ENCODE assay signal across 8 mouse cellular contexts in genomic region chr12:31973473-31974172, GRCm38 (mm10). TPM values are rescaled to one million over a fixed set of nuclear protein-coding genes. Genes with fewer than 3 reads are reported as not detected.
A peak's percentile ranks its signal among the peaks of the same experiment; 100 is the strongest.
DNase-seq lines count a peak whose midpoint lies in the region; ATAC-seq and TF ChIP-seq lines count a peak whose summit lies in the region.

No protein-coding gene starts in this region.

- no peak overlapping the region for H3K27ac ChIP-seq in heart, embryonic 10.5 days
- 0 out of 2 replicates have a peak overlapping the region, but pooled peaks have one; percentile 32 for H3K27ac ChIP-seq in kidney, embryonic 15.5 days
- no peak overlapping the region for H3K27ac ChIP-seq in spleen, adult 2 months (ENCODE audit: insufficient read depth, low read length)

- POLR2A ChIA-PET in Patski (lab: Charles Lee), result no interaction called here

- CTCF ChIA-PET in Patski (lab: Charles Lee), result interaction anchor here (1.4 to 1.6 kb wide), 2 partner anchors 139 to 171 kb away, joined by 3 to 8 read pairs; no protein-coding TSS in a partner anchor

- WGBS in heart, embryonic 10.5 days, result 57% methylated on average over 13 of the region's 13 CpGs
- WGBS in kidney, embryonic 15.5 days, result 43% methylated on average over 13 of the region's 13 CpGs
- 38% methylated on average over 13 of the region's 13 CpGs for whole genome bisulfite sequencing in spleen, adult 2 months

- no peak overlapping the region for H3K4me2 ChIP-seq in kidney, embryonic 15.5 days

- in situ Hi-C loops in Patski (cut with MboI; ENCODE audit: low pct_unique_long_range_greater_than_20kb), result no loop called here

- no peak overlapping the region for H3K4me3 ChIP-seq in heart, embryonic 10.5 days
- H3K4me3 ChIP-seq in kidney, embryonic 15.5 days (replicated peaks), result no peak overlapping the region
- H3K4me3 ChIP-seq in spleen, adult 2 months (ENCODE audit: extremely low read depth, insufficient read depth, insufficient read length), result no peak overlapping the region

- TF ChIP-seq CTCF in Patski (IDR thresholded peaks at IDR 0.05), result no peak
- no peak for TF ChIP-seq CTCF in spleen, adult 2 months (IDR thresholded peaks at IDR 0.05; ENCODE audit: extremely low read depth, insufficient read depth, insufficient read length, insufficient replicate concordance)

- DNase-seq in 416B (ENCODE audit: low read depth) (peak; percentile 97), Patski (ENCODE audit: low read depth, low spot score) (no peak)
- DNase-seq in cerebellum, postnatal 36 days, result peak; percentile 37 to 45
- peak; percentile 93 for DNase-seq in heart, embryonic 10.5 days (ENCODE audit: low spot score)
- DNase-seq in lung, postnatal 10 days, result peak; percentile 44
- peak; percentile 55 to 79 for DNase-seq in spleen, adult 2 months (ENCODE audit: low read depth in 1 of 2, low spot score in 2 of 2)
- DNase-seq in ovary, postnatal 14 days (ENCODE audit: low spot score), result no peak

- no peaks in the 10 kb centered on the region for H3K36me3 ChIP-seq in heart, embryonic 10.5 days
- 0 out of 2 replicates have a peak, but pooled peaks cover 3% of the 10 kb centered on the region for H3K36me3 ChIP-seq in kidney, embryonic 15.5 days
- no peaks in the 10 kb centered on the region for H3K36me3 ChIP-seq in spleen, adult 2 months (ENCODE audit: control insufficient read depth, insufficient read depth, low read length)

- H3K4me1 ChIP-seq in heart, embryonic 10.5 days, result peaks cover 20% of the 10 kb centered on the region
- 0 out of 2 replicates have a peak, but pooled peaks cover 6% of the 10 kb centered on the region for H3K4me1 ChIP-seq in kidney, embryonic 15.5 days
- H3K4me1 ChIP-seq in spleen, adult 2 months (ENCODE audit: control insufficient read depth, insufficient read depth, insufficient read length), result no peaks in the 10 kb centered on the region

- H3K27me3 ChIP-seq in Patski, result no peaks in the 10 kb centered on the region
- no peaks in the 10 kb centered on the region for H3K27me3 ChIP-seq in heart, embryonic 10.5 days (ENCODE audit: insufficient read depth, poor library complexity, severe bottlenecking)
- H3K27me3 ChIP-seq in kidney, embryonic 15.5 days, result no peaks in the 10 kb centered on the region
- H3K27me3 ChIP-seq in spleen, adult 2 months (ENCODE audit: control insufficient read depth, insufficient read depth, low read length), result no peaks in the 10 kb centered on the region

- ATAC-seq in Patski, result peak; percentile 54
- ATAC-seq in kidney, embryonic 15.5 days (replicated peaks; ENCODE audit: low FRiP score), result peak; percentile 96

- TF ChIP-seq POLR2A in spleen, adult 2 months (IDR thresholded peaks at IDR 0.05; ENCODE audit: low read depth, low read length), result no peak

- H3K9ac ChIP-seq in kidney, embryonic 15.5 days, result no peak overlapping the region

- H3K9me3 ChIP-seq in heart, embryonic 10.5 days, result no peaks in the 10 kb centered on the region
- H3K9me3 ChIP-seq in kidney, embryonic 15.5 days (replicated peaks), result no peaks in the 10 kb centered on the region

RNA-seq across cellular contexts. Expression of gene Hbp1, which starts 23.3 kb away (rescaled TPM):
- polyA plus RNA-seq in Patski (2021), result 66.0 TPM
- polyA plus RNA-seq in heart, embryonic 10.5 days (2016; fragmentation: Nextera tagmentation; extraction: Ambion mirVana), result 84.4 and 84.7 TPM in 2 replicates
- 109 and 113 TPM in 2 replicates for polyA plus RNA-seq in kidney, embryonic 15.5 days (2015; fragmentation: Nextera tagmentation; extraction: Ambion mirVana)
- 38.4 and 40.3 TPM in 2 replicates for polyA plus RNA-seq in spleen, adult 2 months (2012; rRNA removed)

Comparison
In these comparisons a context has a peak if more than half of its experiments do, and no peak if none do; other contexts are left out.
1. DNase-seq: peak in 416B (single experiment), cerebellum, postnatal 36 days (2 of 2), heart, embryonic 10.5 days (single experiment), lung, postnatal 10 days (single experiment) and spleen, adult 2 months (2 of 2); none in Patski (single experiment) and ovary, postnatal 14 days (single experiment).